Mouse (Mus musculus): Measurements from ENCODE around the gene Adamts2.
A peak's percentile ranks its signal among the peaks of the same experiment; 100 is the strongest.

DNA sequence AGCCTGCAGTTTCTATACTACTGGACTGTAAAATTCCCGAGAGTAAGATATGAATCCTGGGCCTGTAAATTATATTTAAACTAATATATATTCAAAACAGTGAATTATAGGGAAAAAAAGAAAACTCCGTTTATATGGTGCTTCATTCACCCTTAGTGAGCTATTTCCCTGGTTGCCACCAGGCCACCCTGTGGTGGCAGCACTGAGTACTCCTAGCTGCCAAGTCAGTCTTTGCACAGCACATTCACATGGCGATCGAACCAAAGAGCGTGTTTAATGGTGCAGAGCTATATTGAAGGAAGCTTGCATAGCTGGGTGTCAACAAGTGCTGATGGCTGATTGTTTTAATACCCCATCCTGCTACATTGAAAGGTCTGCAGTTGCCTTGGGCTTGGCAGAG is 245.2 kb downstream of the Adamts2 start:
- TF ChIP-seq CTCF (IDR thresholded peaks at IDR 0.05; ENCODE audit: low read depth, low read length) = 0 out of 2 replicates have a peak, but pooled peaks have one; percentile 21
- TF ChIP-seq POLR2A (IDR thresholded peaks at IDR 0.05; ENCODE audit: extremely low read depth, insufficient read depth, low read length) = no peak
